Mouse (Mus musculus): Measurements from ENCODE around the gene Dhrs7b. TPM values are rescaled to one million over a fixed set of nuclear protein-coding genes. Genes with fewer than 3 reads are reported as not detected.

The Dhrs7b gene
- polyA plus RNA-seq, 2 experiments = 9.2 to 22.3 TPM

DNA sequence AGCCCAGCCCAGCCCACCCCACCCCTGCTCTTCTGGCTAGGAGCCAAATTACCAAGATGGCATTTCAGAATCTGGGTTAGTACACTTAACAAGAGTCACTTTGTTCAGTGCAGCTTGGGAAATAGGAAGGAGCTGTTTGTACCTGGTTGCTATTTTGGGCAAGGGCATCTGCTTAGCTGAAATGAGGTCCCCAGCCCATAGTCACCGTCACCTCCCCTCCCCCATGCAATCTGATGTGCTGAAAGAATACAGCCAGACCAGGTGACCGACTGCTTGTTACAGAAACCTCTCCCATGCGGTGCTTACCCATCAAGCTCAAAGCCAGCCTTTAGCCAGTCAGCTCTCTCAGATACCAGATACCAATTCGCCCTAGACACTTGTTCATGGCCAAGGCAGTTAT lies 32.8 kb downstream of the Dhrs7b start:
- no peak overlapping the region for H3K27ac ChIP-seq
- H3K4me1 ChIP-seq (replicated peaks; ENCODE audit: control insufficient read depth in 2 of 2, insufficient read depth in 2 of 2, low read length in 1 of 2) = 0 out of 4 replicates have a peak, but pooled peaks cover 0 to 3% of the 10 kb centered on the region in 2 experiments
- 77% methylated on average over 4 of the region's 4 CpGs for WGBS (ENCODE audit: insufficient replicate concordance)
- H3K9me3 ChIP-seq (ENCODE audit: control insufficient read depth, low read length) = no peaks in the 10 kb centered on the region
- H3K4me2 ChIP-seq (ENCODE audit: low read depth) = no peak overlapping the region
- H3K9ac ChIP-seq (replicated peaks) = no peak overlapping the region
- DNase-seq (ENCODE audit: low read depth in 3 of 3, low spot score in 3 of 3) = no peak
- H3K27me3 ChIP-seq (ENCODE audit: control insufficient read depth, insufficient read depth, low read length) = no peaks in the 10 kb centered on the region
- TF ChIP-seq EP300 (IDR thresholded peaks at IDR 0.05; ENCODE audit: low read depth) (no peak), CTCF (IDR thresholded peaks at IDR 0.05; ENCODE audit: low read depth) (no peak)
- ATAC-seq (ENCODE audit: insufficient read depth) = no peak
- H3K36me3 ChIP-seq (replicated peaks; ENCODE audit: control insufficient read depth, insufficient read depth, low read depth) = peaks cover 26% of the 10 kb centered on the region
- H3K4me3 ChIP-seq (ENCODE audit: insufficient read depth in 1 of 2, low read depth in 2 of 2, low read length in 2 of 2) = no peak overlapping the region

DNA sequence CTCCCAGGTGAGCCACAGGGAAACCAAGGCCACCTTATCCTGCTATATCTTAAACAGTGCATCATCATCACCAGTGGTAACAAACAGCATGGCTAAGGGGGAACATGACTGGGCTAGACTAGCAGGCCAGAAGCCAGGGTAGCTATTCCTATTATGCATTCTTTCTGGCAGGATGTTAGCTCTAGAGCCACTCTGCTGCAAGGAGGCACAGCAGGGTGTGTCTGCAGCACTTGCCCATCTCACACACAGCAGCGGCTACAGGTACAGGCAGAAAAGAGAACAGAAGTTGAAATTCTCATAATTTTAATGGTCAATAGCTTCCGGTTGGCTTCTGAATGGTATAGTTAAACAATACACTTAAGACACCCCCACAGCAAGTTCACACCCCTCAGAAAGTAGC lies 33.7 kb downstream of the Dhrs7b start:
- no peaks in the 10 kb centered on the region for H3K9me3 ChIP-seq (ENCODE audit: control insufficient read depth, low read length)
- no peak overlapping the region for H3K9ac ChIP-seq (replicated peaks)
- ATAC-seq (ENCODE audit: insufficient read depth) = no peak
- no peak overlapping the region for H3K4me2 ChIP-seq (ENCODE audit: low read depth)
- H3K4me3 ChIP-seq (ENCODE audit: insufficient read depth in 1 of 2, low read depth in 2 of 2, low read length in 2 of 2) = no peak overlapping the region
- no peaks in the 10 kb centered on the region for H3K27me3 ChIP-seq (ENCODE audit: control insufficient read depth, insufficient read depth, low read length)
- H3K4me1 ChIP-seq (replicated peaks; ENCODE audit: control insufficient read depth in 2 of 2, insufficient read depth in 2 of 2, low read length in 1 of 2) = 0 out of 4 replicates have a peak, but pooled peaks cover 0 to 3% of the 10 kb centered on the region in 2 experiments
- DNase-seq (ENCODE audit: low read depth in 3 of 3, low spot score in 3 of 3) = no peak
- 87% methylated on average over 2 of the region's 2 CpGs for WGBS (ENCODE audit: insufficient replicate concordance)
- peaks cover 26% of the 10 kb centered on the region for H3K36me3 ChIP-seq (replicated peaks; ENCODE audit: control insufficient read depth, insufficient read depth, low read depth)
- no peak overlapping the region for H3K27ac ChIP-seq
- TF ChIP-seq CTCF (IDR thresholded peaks at IDR 0.05; ENCODE audit: low read depth) (no peak), EP300 (IDR thresholded peaks at IDR 0.05; ENCODE audit: low read depth) (no peak)

DNA sequence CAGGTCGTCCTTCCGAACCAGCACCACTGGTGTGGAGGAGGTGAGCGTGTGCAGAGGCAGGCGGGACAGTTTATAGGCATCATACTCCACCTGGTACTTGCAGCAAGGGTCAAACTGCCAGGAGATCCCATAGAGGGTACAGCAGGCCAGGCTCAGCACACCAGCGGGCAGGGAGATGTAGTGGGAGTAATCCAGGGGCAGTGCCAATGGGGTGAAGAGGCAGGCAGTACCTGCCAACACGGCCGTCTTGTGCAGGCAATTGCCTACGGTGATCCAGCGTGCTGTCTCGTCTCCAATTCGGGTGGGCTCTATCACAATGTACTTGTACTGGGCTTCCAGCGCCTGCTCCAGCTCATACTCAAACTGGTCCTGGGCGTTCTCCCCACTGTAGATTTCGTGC lies 34.5 kb downstream of the Dhrs7b start:
- ATAC-seq (ENCODE audit: insufficient read depth) (no peak), DNase-seq (ENCODE audit: low read depth in 3 of 3, low spot score in 3 of 3) (no peak)
- H3K4me3 ChIP-seq (ENCODE audit: insufficient read depth in 1 of 2, low read depth in 2 of 2, low read length in 2 of 2) = no peak overlapping the region
- H3K4me2 ChIP-seq (ENCODE audit: low read depth) = no peak overlapping the region
- TF ChIP-seq EP300 (IDR thresholded peaks at IDR 0.05; ENCODE audit: low read depth) (no peak), CTCF (IDR thresholded peaks at IDR 0.05; ENCODE audit: low read depth) (no peak)
- H3K9ac ChIP-seq (replicated peaks) = no peak overlapping the region
- no peaks in the 10 kb centered on the region for H3K27me3 ChIP-seq (ENCODE audit: control insufficient read depth, insufficient read depth, low read length)
- 0 out of 4 replicates have a peak, but pooled peaks cover 0 to 3% of the 10 kb centered on the region in 2 experiments for H3K4me1 ChIP-seq (replicated peaks; ENCODE audit: control insufficient read depth in 2 of 2, insufficient read depth in 2 of 2, low read length in 1 of 2)
- no peak overlapping the region for H3K27ac ChIP-seq
- WGBS (ENCODE audit: insufficient replicate concordance) = 83% methylated on average over 14 of the region's 14 CpGs
- H3K9me3 ChIP-seq (ENCODE audit: control insufficient read depth, low read length) = no peaks in the 10 kb centered on the region
- H3K36me3 ChIP-seq (replicated peaks; ENCODE audit: control insufficient read depth, insufficient read depth, low read depth) = peaks cover 26% of the 10 kb centered on the region

DNA sequence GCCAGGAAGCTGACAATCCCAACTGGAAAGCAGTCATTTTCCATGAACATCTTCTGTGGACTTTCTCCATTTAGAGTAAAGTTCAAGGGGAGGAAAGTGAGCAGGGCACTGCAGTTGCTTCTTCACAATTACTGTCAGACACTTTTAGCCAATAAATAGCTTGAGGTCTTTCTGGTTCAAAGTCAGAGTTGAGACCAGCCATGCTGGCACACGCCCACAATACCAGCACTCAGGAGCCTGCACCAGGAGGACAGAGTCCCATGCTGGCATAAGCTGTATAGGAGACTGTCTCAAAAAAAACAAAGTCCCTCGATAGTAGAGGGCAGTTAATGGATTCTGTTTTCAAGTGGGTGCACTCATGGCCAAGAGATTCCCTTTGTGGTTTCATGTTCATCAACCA lies 35.6 kb downstream of the Dhrs7b start:
- Histone ChIP-seq H3K9ac (replicated peaks) (no peak overlapping the region), H3K4me1 (replicated peaks; ENCODE audit: control insufficient read depth in 2 of 2, insufficient read depth in 2 of 2, low read length in 1 of 2) (0 out of 4 replicates have a peak, but pooled peaks cover 0 to 3% of the 10 kb centered on the region in 2 experiments), H3K9me3 (ENCODE audit: control insufficient read depth, low read length) (no peaks in the 10 kb centered on the region), H3K4me2 (ENCODE audit: low read depth) (no peak overlapping the region), H3K27ac (no peak overlapping the region), H3K36me3 (replicated peaks; ENCODE audit: control insufficient read depth, insufficient read depth, low read depth) (peaks cover 26% of the 10 kb centered on the region), H3K4me3 (ENCODE audit: insufficient read depth in 1 of 2, low read depth in 2 of 2, low read length in 2 of 2) (no peak overlapping the region), H3K27me3 (ENCODE audit: control insufficient read depth, insufficient read depth, low read length) (no peaks in the 10 kb centered on the region)
- TF ChIP-seq EP300 (IDR thresholded peaks at IDR 0.05; ENCODE audit: low read depth) = no peak
- TF ChIP-seq CTCF (IDR thresholded peaks at IDR 0.05; ENCODE audit: low read depth) = no peak
- DNase-seq (ENCODE audit: low read depth in 3 of 3, low spot score in 3 of 3) (no peak), ATAC-seq (ENCODE audit: insufficient read depth) (no peak)
- WGBS (ENCODE audit: insufficient replicate concordance) = 58% methylated on average over 2 of the region's 2 CpGs

DNA sequence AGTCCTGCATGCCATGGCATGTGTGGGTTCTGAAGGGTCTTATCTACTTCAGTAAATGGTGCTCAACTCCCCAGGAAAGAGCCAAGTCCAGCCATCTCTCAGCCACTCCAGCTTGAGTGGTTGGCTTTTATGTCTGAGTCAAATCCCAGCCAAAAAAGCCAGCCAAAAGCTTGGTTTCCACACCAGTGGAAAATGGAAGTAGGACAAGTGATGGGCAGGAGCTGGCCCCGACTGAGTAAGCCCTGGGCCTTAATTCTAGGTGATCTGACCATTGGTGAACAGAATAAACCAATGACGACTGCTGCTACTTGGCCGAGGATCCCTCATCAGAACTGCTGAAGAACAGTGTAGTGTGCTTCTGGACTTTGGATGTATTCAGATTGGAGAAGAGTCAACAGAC lies 37.0 kb downstream of the Dhrs7b start:
- Histone ChIP-seq H3K4me3 (ENCODE audit: insufficient read depth in 1 of 2, low read depth in 2 of 2, low read length in 2 of 2) (no peak overlapping the region), H3K27ac (no peak overlapping the region), H3K9me3 (ENCODE audit: control insufficient read depth, low read length) (no peaks in the 10 kb centered on the region), H3K4me2 (ENCODE audit: low read depth) (no peak overlapping the region), H3K9ac (replicated peaks) (no peak overlapping the region), H3K4me1 (replicated peaks; ENCODE audit: control insufficient read depth in 2 of 2, insufficient read depth in 2 of 2, low read length in 1 of 2) (0 out of 4 replicates have a peak, but pooled peaks cover 0 to 3% of the 10 kb centered on the region in 2 experiments), H3K27me3 (ENCODE audit: control insufficient read depth, insufficient read depth, low read length) (no peaks in the 10 kb centered on the region), H3K36me3 (replicated peaks; ENCODE audit: control insufficient read depth, insufficient read depth, low read depth) (peaks cover 22% of the 10 kb centered on the region)
- WGBS (ENCODE audit: insufficient replicate concordance) = 74% methylated on average over 3 of the region's 3 CpGs
- ATAC-seq (ENCODE audit: insufficient read depth) (no peak), DNase-seq (ENCODE audit: low read depth in 3 of 3, low spot score in 3 of 3) (no peak)
- TF ChIP-seq EP300 (IDR thresholded peaks at IDR 0.05; ENCODE audit: low read depth) = no peak
- no peak for TF ChIP-seq CTCF (IDR thresholded peaks at IDR 0.05; ENCODE audit: low read depth)
